Mouse (Mus musculus) neural tube, embryonic 13.5 days (tissue): Measurements from ENCODE around the gene Fabp6. TPM values are rescaled to one million over a fixed set of nuclear protein-coding genes. Genes with fewer than 3 reads are reported as not detected.

Source experiments
- ATAC-seq: fragments of 200-750 bp; cut with Nextera tagmentation; 2 replicates; pipeline ENCODE4 v1.8.0; 2017; ENCODE audit warnings: low read depth, mild to moderate bottlenecking, moderate TSS enrichment, moderate library complexity
- H3K27ac ChIP-seq: fragments of 300-500 bp; sonication (generic); replicated peaks from 2 replicates; pipeline ENCODE4 v1.5.1; 2015; ENCODE audit warnings: moderate library complexity, mild to moderate bottlenecking, inconsistent platforms
- H3K27me3 ChIP-seq: fragments of 300-500 bp; sonication (generic); 2 replicates; pipeline ENCODE4 v1.6.1; 2015; ENCODE audit warnings: mild to moderate bottlenecking, inconsistent platforms
- H3K36me3 ChIP-seq: fragments of 300-500 bp; sonication (generic); 2 replicates; pipeline ENCODE4 v1.6.1; 2015; ENCODE audit warnings: mild to moderate bottlenecking, inconsistent platforms
- H3K4me1 ChIP-seq: fragments of 300-500 bp; sonication (generic); replicated peaks from 2 replicates; pipeline ENCODE4 v1.6.1; 2015; ENCODE audit warnings: inconsistent platforms
- H3K4me2 ChIP-seq: fragments of 300-500 bp; sonication (generic); 2 replicates; pipeline ENCODE4 v1.6.1; 2015; ENCODE audit warnings: inconsistent platforms, mild to moderate bottlenecking, moderate library complexity
- H3K4me3 ChIP-seq: fragments of 300-500 bp; sonication (generic); 2 replicates; pipeline ENCODE4 v1.5.1; 2015; ENCODE audit warnings: mild to moderate bottlenecking, inconsistent platforms
- H3K9ac ChIP-seq: fragments of 300-500 bp; sonication (generic); 2 replicates; pipeline ENCODE4 v1.6.1; 2015; ENCODE audit warnings: moderate library complexity, mild to moderate bottlenecking, inconsistent platforms
- H3K9me3 ChIP-seq: fragments of 300-500 bp; sonication (generic); 2 replicates; pipeline ENCODE4 v1.6.1; 2016; ENCODE audit warnings: inconsistent platforms
- WGBS: fragments of 180-500 bp; shearing (Covaris S2); methylation state at CpG from one replicate; pipeline ENCODE4 v1.1.7; 2015; 5-methylcytosine and 5-hydroxymethylcytosine counted together
- polyA plus RNA-seq: library from polyadenylated mRNA; unstranded; fragments of >200 nt; fragmentation: Nextera tagmentation; extraction: Ambion mirVana; gene quantifications from 2 replicates; pipeline ENCODE4 v1.2.1, GENCODE M21; 2015

The Fabp6 gene
- polyA plus RNA-seq: not detected in 2 replicates

- H3K4me3 ChIP-seq: no peak within 1 kb of the TSS
- H3K4me2 ChIP-seq: no peak within 1 kb of the TSS
- no peak within 1 kb of the TSS for H3K27ac ChIP-seq
- no peaks in the 10 kb centered on the region for H3K4me1 ChIP-seq
- no peaks in the 10 kb centered on the region for H3K9me3 ChIP-seq
- H3K9ac ChIP-seq: no peak within 1 kb of the TSS
- ATAC-seq: no peak
- H3K27me3 ChIP-seq: no peaks in the 10 kb centered on the region
- 85% methylated on average over 5 of the region's 5 CpGs for WGBS
- H3K36me3 ChIP-seq: no peaks in the 10 kb centered on the region
Observed at GRCm38 (mm10) chr11:43601440-43601839, at the start of gene Fabp6. TSS of gene Fabp6 (minus strand) at chr11:43601540.

- no peak overlapping the region for H3K4me2 ChIP-seq
- WGBS: 89% methylated on average over 3 of the region's 3 CpGs
- H3K36me3 ChIP-seq: no peaks in the 10 kb centered on the region
- H3K4me1 ChIP-seq: peaks cover 17% of the 10 kb centered on the region
- H3K27ac ChIP-seq: no peak overlapping the region
- H3K9ac ChIP-seq: no peak overlapping the region
- no peak overlapping the region for H3K4me3 ChIP-seq
- no peaks in the 10 kb centered on the region for H3K27me3 ChIP-seq
- ATAC-seq: no peak
- no peaks in the 10 kb centered on the region for H3K9me3 ChIP-seq
Observed at GRCm38 (mm10) chr11:43645286-43645685, 43.9 kb upstream of the Fabp6 start.

- 0 out of 2 replicates have a peak, but pooled peaks cover 3% of the 10 kb centered on the region for H3K9me3 ChIP-seq
- H3K27me3 ChIP-seq: no peaks in the 10 kb centered on the region
- H3K36me3 ChIP-seq: no peaks in the 10 kb centered on the region
- no peak overlapping the region for H3K9ac ChIP-seq
- 10% methylated on average over 2 of the region's 2 CpGs for WGBS
- H3K4me3 ChIP-seq: no peak overlapping the region
- H3K27ac ChIP-seq: peak overlapping the region; percentile 76
- H3K4me2 ChIP-seq: no peak overlapping the region; the same call in 1 of the 2 replicates
- H3K4me1 ChIP-seq: peaks cover 17% of the 10 kb centered on the region
- ATAC-seq: peak; percentile 95
Observed at GRCm38 (mm10) chr11:43643180-43643591, 41.8 kb upstream of the Fabp6 start.

DNA sequence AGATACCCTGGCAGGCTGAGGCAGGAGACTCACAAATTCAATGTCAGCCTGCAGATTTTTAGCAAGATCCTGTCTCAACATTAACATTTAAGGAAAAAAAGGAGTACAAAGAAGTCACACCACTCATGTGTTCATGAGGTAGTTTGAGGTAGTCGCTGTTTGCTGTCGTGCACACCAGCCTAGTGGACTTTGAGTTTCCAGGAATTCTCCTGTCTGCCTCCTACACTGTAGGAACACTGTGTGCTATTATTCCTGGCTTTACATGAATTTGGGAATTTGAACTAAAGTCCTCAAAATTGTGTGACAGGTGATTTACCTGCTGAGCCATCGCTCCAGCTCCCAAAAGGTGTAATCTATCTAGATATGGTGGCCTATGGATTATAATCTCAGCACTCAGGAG, 37.1 kb upstream of the Fabp6 start:
- H3K4me2 ChIP-seq: no peak overlapping the region
- peaks cover 18% of the 10 kb centered on the region for H3K4me1 ChIP-seq
- H3K27ac ChIP-seq: no peak overlapping the region
- ATAC-seq: no peak
- no peak overlapping the region for H3K9ac ChIP-seq
- 95% methylated on average over 3 of the region's 3 CpGs for WGBS
- H3K9me3 ChIP-seq: 0 out of 2 replicates have a peak, but pooled peaks cover 3% of the 10 kb centered on the region
- H3K27me3 ChIP-seq: no peaks in the 10 kb centered on the region
- no peaks in the 10 kb centered on the region for H3K36me3 ChIP-seq
- H3K4me3 ChIP-seq: no peak overlapping the region

- Histone ChIP-seq H3K36me3 (no peaks in the 10 kb centered on the region), H3K27ac (no peak overlapping the region), H3K4me3 (no peak overlapping the region), H3K9ac (no peak overlapping the region), H3K4me2 (no peak overlapping the region), H3K4me1 (peaks cover 16% of the 10 kb centered on the region), H3K9me3 (0 out of 2 replicates have a peak, but pooled peaks cover 3% of the 10 kb centered on the region), H3K27me3 (no peaks in the 10 kb centered on the region)
- ATAC-seq: no peak
- 59% methylated on average over 4 of the region's 4 CpGs for WGBS
Observed at GRCm38 (mm10) chr11:43636761-43637160, 35.4 kb upstream of the Fabp6 start.

- no peaks in the 10 kb centered on the region for H3K27me3 ChIP-seq
- H3K9ac ChIP-seq: peak overlapping the region; percentile 38; the same call in 1 of the 2 replicates
- H3K9me3 ChIP-seq: no peaks in the 10 kb centered on the region
- peak overlapping the region; percentile 64 for H3K27ac ChIP-seq
- H3K4me1 ChIP-seq: peaks cover 16% of the 10 kb centered on the region
- no peak overlapping the region for H3K4me3 ChIP-seq
- H3K36me3 ChIP-seq: no peaks in the 10 kb centered on the region
- 16% methylated on average over 19 of the region's 19 CpGs for WGBS
- peak overlapping the region; percentile 33 for H3K4me2 ChIP-seq
- peak; percentile 72 for ATAC-seq
Observed at GRCm38 (mm10) chr11:43633658-43634401, 32.5 kb upstream of the Fabp6 start.

DNA sequence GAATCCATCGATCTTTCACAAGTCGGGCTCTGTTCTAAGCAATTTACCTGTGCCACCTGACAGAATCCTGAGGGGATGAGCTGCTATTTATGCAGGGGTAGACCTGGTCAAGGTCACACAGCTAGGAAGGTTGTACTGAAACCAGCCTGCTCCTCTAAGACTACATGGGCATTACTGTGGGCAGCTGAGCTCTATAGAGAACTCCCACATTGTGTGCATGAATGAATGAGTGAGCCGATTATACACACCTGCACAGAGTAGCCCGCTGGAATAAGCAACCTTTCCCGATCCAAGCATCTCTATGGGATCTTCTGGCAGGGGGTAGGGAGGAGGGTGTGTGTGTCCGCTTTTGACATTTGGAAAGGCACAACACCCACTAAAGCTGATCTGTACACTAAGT, 31.8 kb upstream of the Fabp6 start:
- WGBS: 82% methylated on average over 6 of the region's 6 CpGs

GRCm38 (mm10) chr11:43632566-43632965, 31.2 kb upstream of the Fabp6 start:
- H3K9me3 ChIP-seq: no peaks in the 10 kb centered on the region
- no peaks in the 10 kb centered on the region for H3K27me3 ChIP-seq
- no peak overlapping the region for H3K27ac ChIP-seq
- peaks cover 16% of the 10 kb centered on the region for H3K4me1 ChIP-seq
- no peak overlapping the region for H3K9ac ChIP-seq
- H3K4me2 ChIP-seq: no peak overlapping the region
- ATAC-seq: no peak
- no peak overlapping the region for H3K4me3 ChIP-seq
- H3K36me3 ChIP-seq: no peaks in the 10 kb centered on the region
- WGBS: 75% methylated on average over 4 of the region's 4 CpGs

More for the DNA sequence above, 31.8 kb upstream of the Fabp6 start:
- Histone ChIP-seq H3K27me3 (no peaks in the 10 kb centered on the region), H3K4me3 (no peak overlapping the region), H3K27ac (peak overlapping the region; percentile 64; the same call in 1 of the 2 replicates), H3K9ac (no peak overlapping the region), H3K4me2 (no peak overlapping the region), H3K9me3 (no peaks in the 10 kb centered on the region), H3K36me3 (no peaks in the 10 kb centered on the region), H3K4me1 (peaks cover 16% of the 10 kb centered on the region)
- peak; percentile 13; the same call in 1 of the 2 replicates for ATAC-seq

GRCm38 (mm10) chr11:43631645-43632044, 30.3 kb upstream of the Fabp6 start:
- H3K4me1 ChIP-seq: peaks cover 25% of the 10 kb centered on the region
- H3K27me3 ChIP-seq: no peaks in the 10 kb centered on the region
- H3K9ac ChIP-seq: no peak overlapping the region
- no peak for ATAC-seq
- no peak overlapping the region for H3K4me3 ChIP-seq
- no peak overlapping the region for H3K4me2 ChIP-seq
- H3K36me3 ChIP-seq: no peaks in the 10 kb centered on the region
- H3K9me3 ChIP-seq: no peaks in the 10 kb centered on the region
- no peak overlapping the region for H3K27ac ChIP-seq
- WGBS: 92% methylated on average over 9 of the region's 9 CpGs

DNA sequence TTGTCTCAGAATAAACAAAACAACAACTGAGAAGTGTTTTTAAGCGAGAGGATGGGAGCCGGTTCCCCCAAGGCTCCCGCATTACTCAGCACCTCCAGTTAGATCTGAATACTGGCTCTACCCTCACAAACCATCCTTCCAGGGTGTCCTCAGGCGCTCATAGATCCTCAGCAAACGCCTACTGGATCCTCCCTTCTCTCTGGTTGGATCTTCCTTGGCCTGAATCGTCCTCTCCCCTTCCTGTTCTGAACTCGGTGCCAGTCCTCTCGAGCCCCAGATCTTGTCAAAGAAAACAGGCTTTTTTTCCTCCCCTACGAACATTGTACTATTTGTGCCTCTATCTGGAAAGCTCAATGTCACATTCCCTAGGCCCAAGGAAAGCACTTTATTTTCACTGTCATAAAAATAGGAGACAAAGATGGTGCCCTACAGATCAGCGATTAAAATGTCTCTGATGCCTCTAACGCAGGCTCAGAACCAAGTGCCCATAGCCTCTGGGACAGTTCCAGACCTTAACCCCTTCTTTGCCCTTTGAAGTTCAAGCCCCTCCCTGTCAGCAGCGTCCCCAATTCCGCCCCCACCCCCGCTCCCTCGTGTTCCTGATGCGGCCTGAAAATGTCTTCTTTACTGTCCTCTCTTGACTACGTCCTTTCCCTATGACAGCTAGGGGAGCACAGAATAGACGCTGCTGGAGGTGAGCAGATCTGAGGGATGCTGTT, 25.7 kb upstream of the Fabp6 start:
- Histone ChIP-seq H3K4me2 (peak overlapping the region; percentile 46), H3K27me3 (no peaks in the 10 kb centered on the region), H3K9ac (peak overlapping the region; percentile 44), H3K27ac (peak overlapping the region; percentile 38; the same call in 1 of the 2 replicates), H3K9me3 (no peaks in the 10 kb centered on the region), H3K4me3 (0 out of 2 replicates have a peak overlapping the region, but pooled peaks have one; percentile 13), H3K36me3 (no peaks in the 10 kb centered on the region), H3K4me1 (peaks cover 17% of the 10 kb centered on the region)
- ATAC-seq: no peak
- WGBS: 26% methylated on average over 18 of the region's 18 CpGs

GRCm38 (mm10) chr11:43626300-43626926, 25.1 kb upstream of the Fabp6 start:
- no peaks in the 10 kb centered on the region for H3K27me3 ChIP-seq
- ATAC-seq: 0 out of 2 replicates have a peak, but pooled peaks have one; percentile 44
- H3K4me1 ChIP-seq: peaks cover 17% of the 10 kb centered on the region
- H3K9me3 ChIP-seq: no peaks in the 10 kb centered on the region
- no peaks in the 10 kb centered on the region for H3K36me3 ChIP-seq
- peak overlapping the region; percentile 38; the same call in 1 of the 2 replicates for H3K27ac ChIP-seq
- peak overlapping the region; percentile 44 for H3K9ac ChIP-seq
- 10% methylated on average over 12 of the region's 12 CpGs for WGBS
- 0 out of 2 replicates have a peak overlapping the region, but pooled peaks have one; percentile 13 for H3K4me3 ChIP-seq
- H3K4me2 ChIP-seq: peak overlapping the region; percentile 46

DNA sequence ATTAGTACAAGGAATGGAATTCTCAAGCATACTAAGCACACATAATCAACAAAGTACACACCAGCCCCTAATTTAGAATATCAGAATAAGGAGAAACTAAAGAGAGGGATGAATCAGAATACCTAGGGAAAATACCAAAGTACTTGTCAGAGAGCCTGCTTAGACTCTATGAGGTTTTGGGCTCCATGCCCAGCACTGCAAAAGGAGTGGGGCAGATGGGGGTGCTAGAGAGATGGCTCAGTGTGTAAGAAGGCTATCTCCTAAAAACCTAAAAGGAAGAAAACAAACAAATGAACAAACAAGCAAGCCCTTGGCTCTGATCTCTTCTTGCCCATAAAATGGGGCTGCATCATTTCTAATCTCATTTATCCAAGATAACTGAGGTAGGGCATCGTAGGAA, 23.0 kb upstream of the Fabp6 start:
- H3K9ac ChIP-seq: no peak overlapping the region
- ATAC-seq: no peak
- H3K27ac ChIP-seq: no peak overlapping the region
- H3K4me2 ChIP-seq: no peak overlapping the region
- H3K36me3 ChIP-seq: no peaks in the 10 kb centered on the region
- H3K27me3 ChIP-seq: no peaks in the 10 kb centered on the region
- no peaks in the 10 kb centered on the region for H3K9me3 ChIP-seq
- WGBS: 100% methylated on average over 1 of the region's 1 CpGs
- H3K4me3 ChIP-seq: no peak overlapping the region
- H3K4me1 ChIP-seq: peaks cover 17% of the 10 kb centered on the region
